10 mouse cellular contexts compared by ENCODE assay signal in genomic region chr19:21897122-21897827, GRCm38 (mm10).
DNase-seq lines count a peak whose midpoint lies in the region; ATAC-seq and TF ChIP-seq lines count a peak whose summit lies in the region.
"Had no signal": no experiment of that assay in that cellular context is flagged by ENCODE, and none has a peak within 500 bp of the region (broad histone marks: within the 10 kb centered on the region; RNA-seq: fewer than 3 reads in every experiment).

No protein-coding gene starts in this region.

- peak; percentile 39 for DNase-seq in CD4-positive helper T cell, adult 2 months (ENCODE audit: low read depth, low spot score)
- DNase-seq in induced T-regulatory cell, adult 2 months (ENCODE audit: low read depth) = peak; percentile 71
- DNase-seq in lung, postnatal 0 days (ENCODE audit: low spot score) = peak; percentile 38
- DNase-seq in embryo, embryonic 9.5 days (ENCODE audit: extremely low spot score) = no peak
- DNase-seq in right cerebral cortex, postnatal 36 days (ENCODE audit: low spot score in 2 of 2) = no peak
- no peak for DNase-seq in layer of hippocampus, postnatal 10 days (ENCODE audit: low spot score in 2 of 2)

- no peak overlapping the region for H3K4me3 ChIP-seq in bone marrow, adult 2 months (replicated peaks; ENCODE audit: control insufficient read depth, low read depth, low read length)
- no peak overlapping the region for H3K4me3 ChIP-seq in lung, postnatal 0 days (ENCODE audit: low read depth, low read length)
- no peak overlapping the region for H3K4me3 ChIP-seq in midbrain, embryonic 15.5 days
- H3K4me3 ChIP-seq: lung, embryonic 15.5 days had no signal

- H3K4me2 ChIP-seq in lung, postnatal 0 days (replicated peaks; ENCODE audit: low read depth, low read length) = no peak overlapping the region
- H3K4me2 ChIP-seq in midbrain, embryonic 15.5 days = no peak overlapping the region
- H3K4me2 ChIP-seq: lung, embryonic 15.5 days had no signal

- ATAC-seq in lung, postnatal 0 days = peak; percentile 8; the same call in 1 of the 2 replicates
- ATAC-seq in midbrain, embryonic 15.5 days (replicated peaks) = no peak

- TF ChIP-seq CTCF in bone marrow, adult 2 months (IDR thresholded peaks at IDR 0.05; ENCODE audit: control insufficient read depth, insufficient read depth, low read length) = no peak
- no peak for TF ChIP-seq CTCF in lung, postnatal 0 days (IDR thresholded peaks at IDR 0.05)

- H3K36me3 ChIP-seq in lung, postnatal 0 days (ENCODE audit: insufficient read depth, low read length) = no peaks in the 10 kb centered on the region
- no peaks in the 10 kb centered on the region for H3K36me3 ChIP-seq in midbrain, embryonic 15.5 days (replicated peaks)
- H3K36me3 ChIP-seq: lung, embryonic 15.5 days had no signal

- TF ChIP-seq EP300 in lung, postnatal 0 days (IDR thresholded peaks at IDR 0.05) = no peak

- 1% methylated on average over 7 of the region's 7 CpGs for WGBS in bone marrow, adult 2 months
- 39% methylated on average over 7 of the region's 7 CpGs for WGBS in lung, postnatal 0 days
- 87% methylated on average over 7 of the region's 7 CpGs for WGBS in midbrain, embryonic 15.5 days

- TF ChIP-seq POLR2A in bone marrow, adult 2 months (IDR thresholded peaks at IDR 0.05; ENCODE audit: borderline replicate concordance, control insufficient read depth, low read depth, low read length) = no peak

- H3K9me3 ChIP-seq in lung, postnatal 0 days (ENCODE audit: low read length) = no peaks in the 10 kb centered on the region
- no peaks in the 10 kb centered on the region for H3K9me3 ChIP-seq in midbrain, embryonic 15.5 days
- H3K9me3 ChIP-seq: lung, embryonic 15.5 days had no signal

- peaks cover 6% of the 10 kb centered on the region for H3K4me1 ChIP-seq in bone marrow, adult 2 months (ENCODE audit: control insufficient read depth, insufficient read depth, low read length)
- H3K4me1 ChIP-seq in lung, postnatal 0 days (ENCODE audit: insufficient read depth, low read depth, low read length) = peaks cover 5% of the 10 kb centered on the region; the same call in 1 of the 2 replicates
- no peaks in the 10 kb centered on the region for H3K4me1 ChIP-seq in midbrain, embryonic 15.5 days

- no peak overlapping the region for H3K9ac ChIP-seq in lung, postnatal 0 days (replicated peaks; ENCODE audit: low read depth)
- no peak overlapping the region for H3K9ac ChIP-seq in midbrain, embryonic 15.5 days
- H3K9ac ChIP-seq: lung, embryonic 15.5 days had no signal

- H3K27ac ChIP-seq in bone marrow, adult 2 months (ENCODE audit: control insufficient read depth, insufficient read depth, low read depth, low read length, poor library complexity) = peak overlapping the region; percentile 35; the same call in 1 of the 2 replicates
- H3K27ac ChIP-seq in lung, postnatal 0 days (ENCODE audit: low read length) = no peak overlapping the region
- no peak overlapping the region for H3K27ac ChIP-seq in midbrain, embryonic 15.5 days
- H3K27ac ChIP-seq: lung, embryonic 15.5 days; stomach, postnatal 0 days had no signal

- no peaks in the 10 kb centered on the region for H3K27me3 ChIP-seq in lung, postnatal 0 days (replicated peaks; ENCODE audit: insufficient read depth, low read length)
- no peaks in the 10 kb centered on the region for H3K27me3 ChIP-seq in midbrain, embryonic 15.5 days (replicated peaks)
- H3K27me3 ChIP-seq: lung, embryonic 15.5 days had no signal

Comparison
In these comparisons a context has a peak if more than half of its experiments do, and no peak if none do; other contexts are left out.
1. DNase-seq: peak in CD4-positive helper T cell, adult 2 months (single experiment), induced T-regulatory cell, adult 2 months (single experiment) and lung, postnatal 0 days (single experiment); none in embryo, embryonic 9.5 days (single experiment), right cerebral cortex, postnatal 36 days (0 of 2) and layer of hippocampus, postnatal 10 days (0 of 2).